Mouse (Mus musculus) urinary bladder, adult 2 months (tissue): ENCODE data around the gene Krtap13-1. TPM values are rescaled to one million over a fixed set of nuclear protein-coding genes. Genes with fewer than 3 reads are reported as not detected.
"Not testable (repeated sequence)": the region's sequence is repeated elsewhere in the genome, so short reads cannot be mapped to it uniquely, and the experiment has no call there.

Source experiments
- DNase-seq: peaks from one replicate; pipeline ENCODE4 v3.0.0; 2022; ENCODE audit warnings: low spot score
- polyA plus RNA-seq: library from polyadenylated mRNA; depleted of rRNA; stranded (reverse); fragments of >200 nt; gene quantifications from 2 replicates; pipeline ENCODE4 v1.2.3, GENCODE M21; 2012; rRNA removed

Krtap13-1 gene
- not detected in 2 replicates for polyA plus RNA-seq

GRCm38 (mm10) chr16:88728812-88729275, at the start of gene Krtap13-1:
Gene Krtap13-1, plus strand, starts transcription at chr16:88728862.
- DNase-seq, result no peak

GRCm38 (mm10) chr16:88679099-88679498, 49.6 kb upstream of the Krtap13-1 start:
- no peak for DNase-seq

GRCm38 (mm10) chr16:88681282-88681681, 47.4 kb upstream of the Krtap13-1 start:
- DNase-seq, result no peak

GRCm38 (mm10) chr16:88696256-88696655, 32.4 kb upstream of the Krtap13-1 start:
- no peak for DNase-seq

- DNase-seq, result no peak
These were observed 27.4 kb upstream of the Krtap13-1 start for GRCm38 (mm10) chr16:88701072-88701864.

- DNase-seq, result no peak
These were observed 21.1 kb upstream of the Krtap13-1 start, which contains the start of gene 2310061N02Rik for GRCm38 (mm10) chr16:88707496-88708012. Gene 2310061N02Rik, minus strand, starts transcription at chr16:88707962.

- no peak for DNase-seq
These were observed 17.9 kb upstream of the Krtap13-1 start for GRCm38 (mm10) chr16:88710757-88711156.

- no peak for DNase-seq
These were observed 17.4 kb upstream of the Krtap13-1 start for GRCm38 (mm10) chr16:88711245-88711644.

GRCm38 (mm10) chr16:88716549-88716948, 12.1 kb upstream of the Krtap13-1 start:
- DNase-seq, result no peak

GRCm38 (mm10) chr16:88720031-88720430, 8.6 kb upstream of the Krtap13-1 start:
- DNase-seq, result no peak

- no peak for DNase-seq
These were observed 6.7 kb downstream of the Krtap13-1 start for GRCm38 (mm10) chr16:88735391-88735790.

GRCm38 (mm10) chr16:88744750-88745340, 16.2 kb downstream of the Krtap13-1 start:
- no peak for DNase-seq

GRCm38 (mm10) chr16:88747943-88748342, 19.3 kb downstream of the Krtap13-1 start:
- no peak for DNase-seq

GRCm38 (mm10) chr16:88751535-88751934, 22.9 kb downstream of the Krtap13-1 start, which contains the start of gene Krtap13:
Gene Krtap13, minus strand, starts transcription at chr16:88751635.
- not testable (repeated sequence) for DNase-seq

GRCm38 (mm10) chr16:88758547-88758946, 29.9 kb downstream of the Krtap13-1 start, which contains the start of gene 2310034C09Rik:
Gene 2310034C09Rik, plus strand, starts transcription at chr16:88758847.
- not testable (repeated sequence) for DNase-seq

- no peak for DNase-seq
These were observed 45.4 kb downstream of the Krtap13-1 start, which contains the start of gene 2310057N15Rik for GRCm38 (mm10) chr16:88774106-88774505. Gene 2310057N15Rik, minus strand, starts transcription at chr16:88774206.

- DNase-seq, result no peak
These were observed 48.9 kb downstream of the Krtap13-1 start, which contains the start of gene Gm5965 for GRCm38 (mm10) chr16:88777596-88777995. Gene Gm5965, plus strand, starts transcription at chr16:88777896.

Other genes with a start within 250 kb of the Krtap13-1 start
- gene Cldn17, start 221.9 kb upstream of the Krtap13-1 start, polyA plus RNA-seq, result not detected in 2 replicates
- 61.8 and 94.6 TPM in 2 replicates for gene Cldn8, start 165.7 kb upstream of the Krtap13-1 start, polyA plus RNA-seq
- gene Krtap24-1, start 116.6 kb upstream of the Krtap13-1 start, polyA plus RNA-seq, result not detected in 2 replicates
- gene 2310079G19Rik, start 101.2 kb upstream of the Krtap13-1 start, polyA plus RNA-seq, result not detected in 2 replicates
- gene Krtap26-1, start 81.1 kb upstream of the Krtap13-1 start, polyA plus RNA-seq, result not detected in 2 replicates
- not detected in 2 replicates for gene Krtap27-1, start 57.2 kb upstream of the Krtap13-1 start, polyA plus RNA-seq
- not detected in 2 replicates for gene 2310061N02Rik, start 20.9 kb upstream of the Krtap13-1 start, polyA plus RNA-seq
- not detected in 2 replicates for gene Krtap13, start 22.8 kb downstream of the Krtap13-1 start, polyA plus RNA-seq
- not detected in 2 replicates for gene 2310034C09Rik, start 30.0 kb downstream of the Krtap13-1 start, polyA plus RNA-seq
- gene 2310057N15Rik, start 45.3 kb downstream of the Krtap13-1 start, polyA plus RNA-seq, result not detected in 2 replicates
- not detected in 2 replicates for gene Gm5965, start 49.0 kb downstream of the Krtap13-1 start, polyA plus RNA-seq
- not detected in 2 replicates for gene Gm20741, start 83.4 kb downstream of the Krtap13-1 start, polyA plus RNA-seq
- gene Krtap15, start 91.4 kb downstream of the Krtap13-1 start, polyA plus RNA-seq, result not detected in 2 replicates
- gene Krtap14, start 97.3 kb downstream of the Krtap13-1 start, polyA plus RNA-seq, result not detected in 2 replicates
- gene Krtap19-1, start 140.5 kb downstream of the Krtap13-1 start, polyA plus RNA-seq, result not detected in 2 replicates
- not detected in 2 replicates for gene Krtap19-2, start 145.4 kb downstream of the Krtap13-1 start, polyA plus RNA-seq
- gene Krtap19-3, start 149.2 kb downstream of the Krtap13-1 start, polyA plus RNA-seq, result not detected in 2 replicates
- gene Krtap19-4, start 156.2 kb downstream of the Krtap13-1 start, polyA plus RNA-seq, result not detected in 2 replicates
- not detected in 2 replicates for gene Krtap19-5, start 167.6 kb downstream of the Krtap13-1 start, polyA plus RNA-seq
- not detected in 2 replicates for gene Krtap19-9b, start 203.4 kb downstream of the Krtap13-1 start, polyA plus RNA-seq
- gene Krtap16-3, start 234.0 kb downstream of the Krtap13-1 start, polyA plus RNA-seq, result not detected in 2 replicates